Mouse (Mus musculus) naive thymus-derived CD4-positive, alpha-beta T cell, adult 2 months (primary cell): ENCODE results near the gene Phyhd1.

Source experiments
- DNase-seq: peaks from one replicate; pipeline ENCODE4 v3.0.0-alpha.2; 2011; ENCODE audit warnings: low read depth

Gene Phyhd1

GRCm38 (mm10) chr2:30256616-30257350 is 9.2 kb upstream of the Phyhd1 start:
- peak; percentile 22 for DNase-seq

- DNase-seq: peak; percentile 25
These were observed 8.1 kb upstream of the Phyhd1 start for GRCm38 (mm10) chr2:30257699-30258460.

GRCm38 (mm10) chr2:30258600-30258999 is 7.4 kb upstream of the Phyhd1 start:
- peak; percentile 36 for DNase-seq

- DNase-seq: peak; percentile 19
These were observed 6.6 kb upstream of the Phyhd1 start for GRCm38 (mm10) chr2:30259131-30260064.

GRCm38 (mm10) chr2:30261064-30261736 is 4.8 kb upstream of the Phyhd1 start:
- DNase-seq: peak; percentile 54

- DNase-seq: no peak
These were observed 3.8 kb upstream of the Phyhd1 start for GRCm38 (mm10) chr2:30261921-30262839.

- DNase-seq: no peak
These were observed 3.1 kb upstream of the Phyhd1 start for GRCm38 (mm10) chr2:30262840-30263441.

- DNase-seq: no peak
These were observed 2.2 kb upstream of the Phyhd1 start for GRCm38 (mm10) chr2:30263811-30264210.

GRCm38 (mm10) chr2:30264671-30265519 is 1.1 kb upstream of the Phyhd1 start:
- DNase-seq: peak; percentile 18

GRCm38 (mm10) chr2:30266392-30266941 is 464 bp downstream of the Phyhd1 start:
- peak; percentile 11 for DNase-seq

- peak; percentile 8 for DNase-seq
These were observed 1.5 kb downstream of the Phyhd1 start for GRCm38 (mm10) chr2:30267466-30267865.

GRCm38 (mm10) chr2:30268371-30268770 is 2.4 kb downstream of the Phyhd1 start:
- DNase-seq: no peak

GRCm38 (mm10) chr2:30269241-30269990 is 3.4 kb downstream of the Phyhd1 start:
- DNase-seq: peak; percentile 21

GRCm38 (mm10) chr2:30270134-30270533 is 4.1 kb downstream of the Phyhd1 start:
- DNase-seq: peak; percentile 86

GRCm38 (mm10) chr2:30280743-30281142 is 14.7 kb downstream of the Phyhd1 start, which contains the start of gene Gm28038:
Gene Gm28038 (plus strand): TSS chr2:30281043.
- no peak for DNase-seq

- DNase-seq: no peak
These were observed 15.6 kb downstream of the Phyhd1 start for GRCm38 (mm10) chr2:30281651-30282050.

- no peak for DNase-seq
These were observed 17.2 kb downstream of the Phyhd1 start for GRCm38 (mm10) chr2:30283193-30283592.

- no peak for DNase-seq
These were observed 19.0 kb downstream of the Phyhd1 start for GRCm38 (mm10) chr2:30285004-30285403.
